Mouse (Mus musculus): Measurements from ENCODE around the gene Olfr322. TPM values are rescaled to one million over a fixed set of nuclear protein-coding genes. Genes with fewer than 3 reads are reported as not detected.

Olfr322 gene
- polyA plus RNA-seq, 1 experiment from 2014 or later, result 0.09 TPM

DNA sequence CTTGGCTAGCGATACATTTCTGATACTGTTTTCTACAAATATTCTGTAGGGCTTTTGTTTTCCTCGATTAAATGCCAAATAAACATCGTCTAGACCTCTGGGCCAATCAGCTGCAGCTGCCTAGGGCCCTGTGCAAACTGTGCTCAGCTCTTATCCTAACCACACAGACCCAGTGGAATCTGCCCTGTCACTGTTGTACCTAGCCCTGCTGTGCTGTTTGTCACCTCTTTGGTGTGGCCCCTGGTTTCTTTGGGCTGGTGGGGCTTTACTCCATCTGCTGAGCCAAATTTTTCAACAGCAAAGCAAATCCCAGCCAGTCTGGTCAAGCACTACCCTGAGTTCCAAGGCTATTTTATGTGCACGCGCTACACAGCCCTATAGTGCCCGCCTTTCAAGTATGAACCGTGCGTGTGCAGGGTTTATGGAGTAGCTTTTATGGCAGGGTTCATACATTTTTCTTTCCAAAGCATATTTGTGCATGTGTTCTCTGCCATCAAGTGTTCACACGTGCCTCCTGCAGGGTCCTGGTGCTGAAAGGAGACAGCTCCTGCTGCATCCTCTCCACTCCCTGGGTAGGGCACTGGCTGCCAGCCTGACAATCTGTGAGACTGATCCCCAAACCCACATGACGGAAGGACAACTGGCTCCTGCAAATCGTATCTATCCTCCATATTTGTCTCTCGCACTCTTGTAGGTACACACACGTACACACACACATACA, 16.8 kb upstream of the Olfr322 start:
- 84% methylated on average over 13 of the region's 13 CpGs for WGBS
- ATAC-seq (replicated peaks; ENCODE audit: low FRiP score, low read depth), result no peak
- no peak for DNase-seq (ENCODE audit: low spot score)

DNA sequence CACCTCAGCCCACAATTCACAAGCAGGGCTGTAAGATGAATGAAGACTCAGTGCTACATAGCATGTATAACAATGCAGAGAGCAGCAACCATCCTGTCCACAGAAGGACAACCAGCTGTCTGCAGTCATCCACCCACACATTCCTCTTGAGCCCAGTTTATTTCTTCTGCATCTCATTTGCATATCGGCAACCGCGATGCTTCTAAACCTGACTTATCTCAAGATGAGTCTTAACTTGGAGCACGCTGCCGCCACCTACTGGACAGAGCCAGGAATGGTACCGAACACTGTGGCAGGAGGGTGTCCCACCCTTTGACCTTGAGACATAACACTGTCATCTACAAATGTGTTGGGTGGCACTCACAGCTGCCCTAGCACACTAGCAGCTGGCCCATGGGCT, 15.2 kb upstream of the Olfr322 start:
- Histone ChIP-seq H3K9ac (ENCODE audit: low read depth, low read length) (no peak overlapping the region), H3K27me3 (ENCODE audit: insufficient read depth, low read length) (0 out of 2 replicates have a peak, but pooled peaks cover 10% of the 10 kb centered on the region), H3K27ac (no peak overlapping the region), H3K4me3 (replicated peaks; ENCODE audit: low read depth, low read length) (no peak overlapping the region), H3K4me2 (ENCODE audit: low read length) (no peak overlapping the region), H3K9me3 (replicated peaks; ENCODE audit: low read length) (no peaks in the 10 kb centered on the region), H3K36me3 (ENCODE audit: insufficient read depth, low read length) (no peaks in the 10 kb centered on the region), H3K4me1 (replicated peaks; ENCODE audit: insufficient read depth, low read length) (no peaks in the 10 kb centered on the region)
- ATAC-seq (replicated peaks; ENCODE audit: low FRiP score, low read depth) (no peak), DNase-seq (ENCODE audit: low spot score) (peak; percentile 14)
- peak; percentile 59 for TF ChIP-seq CTCF (IDR thresholded peaks at IDR 0.05; ENCODE audit: low read depth)
- WGBS, result 39% methylated on average over 6 of the region's 6 CpGs

More for the DNA sequence above, 16.8 kb upstream of the Olfr322 start:
- Histone ChIP-seq H3K9me3 (replicated peaks; ENCODE audit: low read length) (no peaks in the 10 kb centered on the region), H3K27ac (no peak overlapping the region), H3K9ac (ENCODE audit: low read depth, low read length) (no peak overlapping the region), H3K36me3 (ENCODE audit: insufficient read depth, low read length) (no peaks in the 10 kb centered on the region), H3K27me3 (ENCODE audit: insufficient read depth, low read length) (0 out of 2 replicates have a peak, but pooled peaks cover 10% of the 10 kb centered on the region), H3K4me2 (ENCODE audit: low read length) (no peak overlapping the region), H3K4me3 (replicated peaks; ENCODE audit: low read depth, low read length) (no peak overlapping the region), H3K4me1 (replicated peaks; ENCODE audit: insufficient read depth, low read length) (no peaks in the 10 kb centered on the region)
- TF ChIP-seq CTCF (IDR thresholded peaks at IDR 0.05; ENCODE audit: low read depth), result no peak

DNA sequence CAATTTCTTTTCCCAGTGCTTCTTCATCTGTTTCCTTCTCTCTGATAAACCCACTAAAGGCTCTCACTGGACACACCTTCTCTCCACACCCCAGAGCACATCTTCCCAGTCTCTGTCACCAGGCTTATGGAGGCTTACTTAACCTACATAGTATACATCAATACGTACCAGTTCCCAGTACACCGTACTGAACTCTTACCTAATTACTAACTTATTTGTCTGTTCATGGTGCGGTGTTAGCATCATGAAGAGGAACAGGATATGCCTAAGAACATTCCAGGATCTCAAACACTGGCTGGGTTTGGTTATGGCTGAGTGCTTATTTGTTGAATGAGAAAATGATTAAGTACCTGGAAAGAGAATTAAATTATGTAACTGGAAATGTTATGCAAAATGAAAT, 3.4 kb upstream of the Olfr322 start:
- no peaks in the 10 kb centered on the region for H3K4me1 ChIP-seq (replicated peaks; ENCODE audit: insufficient read depth, low read length)
- no peak for ATAC-seq (replicated peaks; ENCODE audit: low FRiP score, low read depth)
- no peaks in the 10 kb centered on the region for H3K27me3 ChIP-seq (ENCODE audit: insufficient read depth, low read length)

DNA sequence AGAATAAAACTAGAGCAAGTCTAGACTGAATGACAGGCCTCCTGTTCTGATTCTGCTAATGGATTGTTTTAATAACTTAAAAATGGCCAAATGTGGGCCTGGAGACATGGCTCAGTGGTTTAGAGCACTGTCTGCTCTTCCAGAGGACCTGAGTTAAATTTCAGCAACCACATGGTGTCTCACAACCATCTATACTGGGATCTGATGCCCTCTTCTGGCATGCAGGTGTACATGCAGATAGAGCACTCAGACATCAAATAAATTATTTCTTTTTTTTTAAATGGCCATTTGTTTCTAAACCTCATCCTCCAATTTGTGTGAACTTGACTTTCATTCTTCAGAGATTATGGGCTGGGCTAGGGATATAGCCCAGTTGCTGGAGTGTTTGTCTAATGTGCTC, 10.7 kb downstream of the Olfr322 start:
- TF ChIP-seq CTCF (IDR thresholded peaks at IDR 0.05; ENCODE audit: low read depth), result no peak
- no peaks in the 10 kb centered on the region for H3K27me3 ChIP-seq (ENCODE audit: insufficient read depth, low read length)
- H3K4me2 ChIP-seq (ENCODE audit: low read length), result no peak overlapping the region
- no peaks in the 10 kb centered on the region for H3K9me3 ChIP-seq (replicated peaks; ENCODE audit: low read length)
- no peak for ATAC-seq (replicated peaks; ENCODE audit: low FRiP score, low read depth)
- no peak overlapping the region for H3K9ac ChIP-seq (ENCODE audit: low read depth, low read length)
- no peak for DNase-seq (ENCODE audit: low spot score)
- no peak overlapping the region for H3K27ac ChIP-seq
- no peaks in the 10 kb centered on the region for H3K4me1 ChIP-seq (replicated peaks; ENCODE audit: insufficient read depth, low read length)
- H3K4me3 ChIP-seq (replicated peaks; ENCODE audit: low read depth, low read length), result no peak overlapping the region
- no peaks in the 10 kb centered on the region for H3K36me3 ChIP-seq (ENCODE audit: insufficient read depth, low read length)

More for the DNA sequence above, 3.4 kb upstream of the Olfr322 start:
- WGBS, result 77% methylated on average over 3 of the region's 3 CpGs
- H3K4me2 ChIP-seq (ENCODE audit: low read length), result no peak overlapping the region
- no peaks in the 10 kb centered on the region for H3K9me3 ChIP-seq (replicated peaks; ENCODE audit: low read length)
- TF ChIP-seq CTCF (IDR thresholded peaks at IDR 0.05; ENCODE audit: low read depth), result no peak
- no peak overlapping the region for H3K27ac ChIP-seq
- no peak for DNase-seq (ENCODE audit: low spot score)
- H3K4me3 ChIP-seq (replicated peaks; ENCODE audit: low read depth, low read length), result no peak overlapping the region
- no peaks in the 10 kb centered on the region for H3K36me3 ChIP-seq (ENCODE audit: insufficient read depth, low read length)
- H3K9ac ChIP-seq (ENCODE audit: low read depth, low read length), result no peak overlapping the region

DNA sequence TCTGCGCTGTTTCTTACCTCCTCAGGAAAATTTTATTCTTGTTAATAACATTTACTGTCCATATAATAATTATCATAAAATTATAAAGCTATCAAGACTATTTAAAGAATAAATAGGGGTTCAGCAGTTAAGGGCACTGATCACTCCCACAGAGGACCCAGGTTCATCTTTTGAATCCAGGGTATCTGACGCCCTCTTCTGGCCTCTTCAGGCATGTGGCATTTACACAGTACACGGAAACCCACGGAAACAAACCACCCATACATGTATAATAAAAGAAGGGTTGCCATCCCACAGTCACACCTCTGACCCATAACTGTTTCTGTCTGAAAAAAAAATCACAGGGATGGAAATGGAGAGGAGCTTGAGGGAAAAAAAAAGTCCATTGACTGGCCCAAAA, 13.2 kb downstream of the Olfr322 start:
- H3K9me3 ChIP-seq (replicated peaks; ENCODE audit: low read length), result no peaks in the 10 kb centered on the region
- no peak overlapping the region for H3K9ac ChIP-seq (ENCODE audit: low read depth, low read length)
- H3K27me3 ChIP-seq (ENCODE audit: insufficient read depth, low read length), result no peaks in the 10 kb centered on the region
- peak; percentile 23; the same call in 1 of the 2 replicates for TF ChIP-seq CTCF (IDR thresholded peaks at IDR 0.05; ENCODE audit: low read depth)
- H3K4me1 ChIP-seq (replicated peaks; ENCODE audit: insufficient read depth, low read length), result no peaks in the 10 kb centered on the region
- DNase-seq (ENCODE audit: low spot score) (no peak), ATAC-seq (replicated peaks; ENCODE audit: low FRiP score, low read depth) (no peak)
- 49% methylated on average over 4 of the region's 4 CpGs for WGBS
- H3K36me3 ChIP-seq (ENCODE audit: insufficient read depth, low read length), result no peaks in the 10 kb centered on the region
- no peak overlapping the region for H3K27ac ChIP-seq
- H3K4me2 ChIP-seq (ENCODE audit: low read length), result no peak overlapping the region
- H3K4me3 ChIP-seq (replicated peaks; ENCODE audit: low read depth, low read length), result no peak overlapping the region

DNA sequence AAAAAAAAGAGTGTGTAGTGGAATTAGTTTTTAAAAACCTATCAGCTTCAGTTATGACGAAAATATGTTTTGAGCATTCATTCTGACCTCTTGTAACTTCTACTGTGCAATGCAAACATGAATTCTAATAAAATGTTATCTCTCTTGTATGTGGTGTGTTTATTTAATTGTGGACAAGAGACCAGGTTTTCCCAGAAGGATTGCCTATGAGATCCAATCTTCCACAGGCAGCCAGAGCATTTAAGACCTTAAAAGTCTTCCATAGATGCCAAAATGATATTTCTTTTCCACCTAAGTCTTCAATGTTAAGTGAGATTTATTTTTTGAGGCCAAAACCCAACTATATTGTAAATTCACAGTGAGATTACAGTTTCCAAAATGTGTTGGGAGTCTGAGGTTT, 22.2 kb downstream of the Olfr322 start, which contains the start of gene Olfr320:
Gene Olfr320 (plus strand): TSS at position 301 of the 400 bp plus-strand sequence.
- Histone ChIP-seq H3K4me2 (ENCODE audit: low read length) (no peak within 1 kb of the TSS), H3K27me3 (ENCODE audit: insufficient read depth, low read length) (no peaks in the 10 kb centered on the region), H3K4me3 (replicated peaks; ENCODE audit: low read depth, low read length) (no peak within 1 kb of the TSS), H3K27ac (no peak within 1 kb of the TSS), H3K4me1 (replicated peaks; ENCODE audit: insufficient read depth, low read length) (no peaks in the 10 kb centered on the region), H3K36me3 (ENCODE audit: insufficient read depth, low read length) (no peaks in the 10 kb centered on the region), H3K9me3 (replicated peaks; ENCODE audit: low read length) (no peaks in the 10 kb centered on the region), H3K9ac (ENCODE audit: low read depth, low read length) (no peak within 1 kb of the TSS)
- ATAC-seq (replicated peaks; ENCODE audit: low FRiP score, low read depth), result no peak
- DNase-seq (ENCODE audit: low spot score), result no peak
- 90% methylated on average over 1 of the region's 1 CpGs for WGBS
- TF ChIP-seq CTCF (IDR thresholded peaks at IDR 0.05; ENCODE audit: low read depth), result no peak

All from kidney, postnatal 0 days (tissue).